Mouse (Mus musculus): ENCODE data around the gene Ino80. TPM values are rescaled to one million over a fixed set of nuclear protein-coding genes. Genes with fewer than 3 reads are reported as not detected.
"Not testable (repeated sequence)": the region's sequence is repeated elsewhere in the genome, so short reads cannot be mapped to it uniquely, and the experiment has no call there.

Ino80 gene
- polyA plus RNA-seq, 1 experiment from 2014 or later, result 3.6 TPM

DNA sequence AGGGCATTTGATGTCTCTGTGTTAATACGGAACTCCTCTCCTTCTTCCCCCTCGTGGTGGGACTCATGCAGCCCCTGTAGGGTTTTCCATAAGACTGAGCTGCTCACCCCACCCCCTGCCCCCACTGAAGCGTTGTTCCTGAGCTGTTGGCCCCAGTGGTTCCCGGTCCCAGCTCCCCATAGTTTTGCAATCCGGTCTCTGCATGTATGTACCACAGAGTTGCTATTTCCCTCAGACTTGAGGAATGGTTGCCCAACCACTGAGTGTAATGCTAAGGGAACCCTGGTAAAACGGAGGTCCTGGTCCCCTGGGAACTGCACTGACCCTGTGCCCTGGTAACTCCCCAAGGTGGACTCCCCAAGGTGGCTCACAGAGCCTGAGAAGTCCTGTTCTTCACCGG lies 31.0 kb upstream of the Ino80 start:
- not testable (repeated sequence) for H3K4me2 ChIP-seq (ENCODE audit: low read depth, low read length); H3K4me3 ChIP-seq (ENCODE audit: low read depth, low read length); H3K27me3 ChIP-seq (ENCODE audit: control insufficient read depth, insufficient read depth, low read length); H3K9ac ChIP-seq (replicated peaks; ENCODE audit: low read length); DNase-seq (ENCODE audit: low spot score); ATAC-seq (replicated peaks; ENCODE audit: insufficient number of reproducible peaks, low FRiP score, low TSS enrichment, low read depth); H3K4me1 ChIP-seq (ENCODE audit: control insufficient read depth, insufficient read depth, low read length); H3K27ac ChIP-seq (replicated peaks; ENCODE audit: low read depth, low read length); H3K36me3 ChIP-seq (replicated peaks; ENCODE audit: control insufficient read depth, insufficient read depth, low read depth, low read length); H3K9me3 ChIP-seq (replicated peaks; ENCODE audit: control insufficient read depth, low read length)
- 66% methylated on average over 7 of the region's 7 CpGs for WGBS

DNA sequence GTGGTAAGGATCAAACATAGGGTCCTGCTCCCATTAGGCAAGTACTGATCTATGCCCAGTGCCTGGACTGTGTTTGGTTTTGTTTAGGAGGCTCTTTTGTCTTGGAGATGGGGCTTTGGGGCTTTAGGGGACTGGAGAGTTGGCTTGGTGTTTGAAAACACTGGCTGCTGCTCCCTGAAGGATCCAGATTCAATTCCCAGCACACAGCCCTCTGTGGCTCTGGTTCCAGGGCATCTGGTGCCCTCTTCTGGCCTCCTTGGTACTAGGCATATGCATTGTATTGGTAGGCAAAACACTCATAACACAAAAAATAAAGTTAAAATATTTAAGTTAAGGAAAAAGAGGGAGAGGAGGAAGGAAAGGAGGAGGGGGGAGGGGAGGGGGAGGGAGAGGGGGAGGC lies 29.6 kb upstream of the Ino80 start:
- DNase-seq (ENCODE audit: low spot score), result no peak
- H3K36me3 ChIP-seq (replicated peaks; ENCODE audit: control insufficient read depth, insufficient read depth, low read depth, low read length), result no peaks in the 10 kb centered on the region
- no peaks in the 10 kb centered on the region for H3K9me3 ChIP-seq (replicated peaks; ENCODE audit: control insufficient read depth, low read length)
- no peak overlapping the region for H3K4me2 ChIP-seq (ENCODE audit: low read depth, low read length)
- H3K27ac ChIP-seq (replicated peaks; ENCODE audit: low read depth, low read length), result no peak overlapping the region
- H3K4me3 ChIP-seq (ENCODE audit: low read depth, low read length), result no peak overlapping the region
- no peaks in the 10 kb centered on the region for H3K27me3 ChIP-seq (ENCODE audit: control insufficient read depth, insufficient read depth, low read length)
- no peak for ATAC-seq (replicated peaks; ENCODE audit: insufficient number of reproducible peaks, low FRiP score, low TSS enrichment, low read depth)
- no peak overlapping the region for H3K9ac ChIP-seq (replicated peaks; ENCODE audit: low read length)
- no peaks in the 10 kb centered on the region for H3K4me1 ChIP-seq (ENCODE audit: control insufficient read depth, insufficient read depth, low read length)

DNA sequence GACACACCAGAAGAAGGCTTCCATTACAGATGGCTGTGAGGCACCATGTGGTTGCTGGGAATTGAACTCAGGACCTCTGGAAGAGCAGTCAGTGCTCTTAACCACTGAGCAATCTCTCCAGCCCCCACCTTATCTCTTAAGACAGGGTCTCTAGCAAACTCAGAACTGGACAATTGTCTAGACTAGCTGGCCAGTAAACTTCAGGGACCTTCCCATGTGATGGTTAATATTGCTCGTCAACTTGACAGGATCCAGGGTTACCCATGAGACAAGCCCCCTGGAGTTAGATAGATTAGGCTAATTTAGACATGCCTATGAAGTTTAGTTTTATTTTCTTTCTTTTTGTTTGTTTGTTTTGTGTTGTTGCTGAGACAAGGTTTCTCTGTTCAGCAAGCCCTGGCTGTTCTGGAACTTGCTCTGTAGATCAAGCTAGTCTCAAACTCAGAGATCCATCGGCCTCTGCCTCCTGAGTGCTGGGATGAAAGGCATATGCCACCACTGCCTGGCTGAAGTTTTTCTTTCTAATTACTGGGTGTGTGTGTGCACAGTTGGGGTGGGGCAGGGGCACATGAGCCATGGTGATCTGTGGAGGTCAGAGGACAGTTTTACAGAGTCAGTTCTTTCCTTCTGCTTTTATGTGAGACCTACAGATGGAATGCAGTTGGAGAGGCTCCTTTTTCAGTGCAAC lies 23.6 kb upstream of the Ino80 start:
- no peak for DNase-seq (ENCODE audit: low spot score)
- ATAC-seq (replicated peaks; ENCODE audit: insufficient number of reproducible peaks, low FRiP score, low TSS enrichment, low read depth), result no peak
- Histone ChIP-seq H3K27me3 (ENCODE audit: control insufficient read depth, insufficient read depth, low read length) (no peaks in the 10 kb centered on the region), H3K27ac (replicated peaks; ENCODE audit: low read depth, low read length) (no peak overlapping the region), H3K4me3 (ENCODE audit: low read depth, low read length) (no peak overlapping the region), H3K4me1 (ENCODE audit: control insufficient read depth, insufficient read depth, low read length) (no peaks in the 10 kb centered on the region), H3K4me2 (ENCODE audit: low read depth, low read length) (no peak overlapping the region), H3K9me3 (replicated peaks; ENCODE audit: control insufficient read depth, low read length) (no peaks in the 10 kb centered on the region), H3K36me3 (replicated peaks; ENCODE audit: control insufficient read depth, insufficient read depth, low read depth, low read length) (no peaks in the 10 kb centered on the region), H3K9ac (replicated peaks; ENCODE audit: low read length) (no peak overlapping the region)
- 83% methylated on average over 2 of the region's 2 CpGs for WGBS

DNA sequence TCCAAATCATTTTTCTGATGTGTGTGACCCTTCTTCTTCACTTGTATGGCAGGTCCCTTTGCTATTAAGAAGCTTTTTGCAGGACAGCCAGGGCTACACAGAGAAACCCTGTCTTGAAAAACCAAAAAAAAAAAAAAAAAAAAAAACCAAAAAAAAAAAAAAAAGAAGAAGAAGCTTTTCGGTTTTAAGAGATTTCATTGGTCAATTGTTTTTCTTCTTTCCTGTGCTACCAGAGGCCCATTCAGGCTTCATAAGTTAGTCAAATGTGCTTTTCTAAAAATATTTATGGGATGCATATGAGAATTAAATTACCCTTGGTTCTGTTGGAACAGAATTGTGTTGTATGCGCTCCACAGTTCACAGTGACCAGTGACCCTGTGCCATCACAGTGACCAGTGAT lies 21.4 kb upstream of the Ino80 start:
- no peaks in the 10 kb centered on the region for H3K36me3 ChIP-seq (replicated peaks; ENCODE audit: control insufficient read depth, insufficient read depth, low read depth, low read length)
- H3K9ac ChIP-seq (replicated peaks; ENCODE audit: low read length), result no peak overlapping the region
- ATAC-seq (replicated peaks; ENCODE audit: insufficient number of reproducible peaks, low FRiP score, low TSS enrichment, low read depth) (no peak), DNase-seq (ENCODE audit: low spot score) (no peak)
- WGBS, result 80% methylated on average over 2 of the region's 2 CpGs
- no peaks in the 10 kb centered on the region for H3K4me1 ChIP-seq (ENCODE audit: control insufficient read depth, insufficient read depth, low read length)
- no peaks in the 10 kb centered on the region for H3K27me3 ChIP-seq (ENCODE audit: control insufficient read depth, insufficient read depth, low read length)
- H3K27ac ChIP-seq (replicated peaks; ENCODE audit: low read depth, low read length), result no peak overlapping the region
- H3K4me3 ChIP-seq (ENCODE audit: low read depth, low read length), result no peak overlapping the region
- no peak overlapping the region for H3K4me2 ChIP-seq (ENCODE audit: low read depth, low read length)
- no peaks in the 10 kb centered on the region for H3K9me3 ChIP-seq (replicated peaks; ENCODE audit: control insufficient read depth, low read length)

DNA sequence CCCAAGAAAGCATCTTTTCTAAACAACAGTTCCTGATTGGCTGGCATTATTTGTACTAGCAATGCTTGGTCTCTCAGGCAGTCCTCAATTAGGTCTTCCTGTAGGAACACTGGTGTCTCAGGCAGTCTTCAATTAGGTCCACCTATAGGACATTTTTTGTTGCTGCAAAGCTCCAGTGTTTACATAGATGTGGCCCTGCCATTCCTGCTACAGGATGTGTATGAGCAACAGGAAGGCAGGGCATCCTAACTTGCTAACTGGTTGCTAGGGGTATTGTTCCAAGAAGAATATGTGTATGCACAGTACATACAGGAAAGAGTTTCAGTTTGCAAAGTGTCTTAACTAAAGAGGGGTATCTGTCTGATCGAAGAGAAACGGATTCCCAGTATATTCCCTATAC lies 18.6 kb upstream of the Ino80 start:
- no peaks in the 10 kb centered on the region for H3K27me3 ChIP-seq (ENCODE audit: control insufficient read depth, insufficient read depth, low read length)
- no peaks in the 10 kb centered on the region for H3K9me3 ChIP-seq (replicated peaks; ENCODE audit: control insufficient read depth, low read length)
- H3K4me2 ChIP-seq (ENCODE audit: low read depth, low read length), result no peak overlapping the region
- ATAC-seq (replicated peaks; ENCODE audit: insufficient number of reproducible peaks, low FRiP score, low TSS enrichment, low read depth), result no peak
- H3K9ac ChIP-seq (replicated peaks; ENCODE audit: low read length), result no peak overlapping the region
- no peaks in the 10 kb centered on the region for H3K36me3 ChIP-seq (replicated peaks; ENCODE audit: control insufficient read depth, insufficient read depth, low read depth, low read length)
- H3K4me1 ChIP-seq (ENCODE audit: control insufficient read depth, insufficient read depth, low read length), result no peaks in the 10 kb centered on the region
- H3K27ac ChIP-seq (replicated peaks; ENCODE audit: low read depth, low read length), result no peak overlapping the region
- H3K4me3 ChIP-seq (ENCODE audit: low read depth, low read length), result no peak overlapping the region
- DNase-seq (ENCODE audit: low spot score), result no peak
- 93% methylated on average over 2 of the region's 2 CpGs for WGBS

DNA sequence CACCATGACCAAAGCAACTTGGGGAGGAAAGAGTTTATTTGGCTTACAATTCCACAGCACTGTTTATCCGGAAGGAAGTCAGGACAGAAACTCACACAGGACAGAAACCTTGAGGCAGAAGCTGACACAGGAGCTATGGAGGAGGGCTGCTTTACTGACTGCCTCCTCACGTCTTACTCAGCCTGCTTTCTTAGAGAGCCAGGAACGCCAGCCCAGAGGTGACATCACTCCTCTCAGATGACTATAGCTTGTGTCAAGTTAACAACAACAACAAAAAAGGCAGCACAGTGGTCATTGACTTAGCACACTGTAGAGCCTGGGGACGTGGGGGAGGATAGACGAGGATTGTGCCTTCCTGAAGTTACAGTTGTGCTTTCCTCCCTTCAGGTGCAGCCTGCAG lies 14.5 kb upstream of the Ino80 start:
- H3K36me3 ChIP-seq (replicated peaks; ENCODE audit: control insufficient read depth, insufficient read depth, low read depth, low read length), result no peaks in the 10 kb centered on the region
- H3K27me3 ChIP-seq (ENCODE audit: control insufficient read depth, insufficient read depth, low read length), result no peaks in the 10 kb centered on the region
- WGBS, result 52% methylated on average over 5 of the region's 5 CpGs
- no peak overlapping the region for H3K27ac ChIP-seq (replicated peaks; ENCODE audit: low read depth, low read length)
- H3K9me3 ChIP-seq (replicated peaks; ENCODE audit: control insufficient read depth, low read length), result no peaks in the 10 kb centered on the region
- DNase-seq (ENCODE audit: low spot score) (no peak), ATAC-seq (replicated peaks; ENCODE audit: insufficient number of reproducible peaks, low FRiP score, low TSS enrichment, low read depth) (no peak)
- H3K9ac ChIP-seq (replicated peaks; ENCODE audit: low read length), result no peak overlapping the region
- no peak overlapping the region for H3K4me3 ChIP-seq (ENCODE audit: low read depth, low read length)
- no peaks in the 10 kb centered on the region for H3K4me1 ChIP-seq (ENCODE audit: control insufficient read depth, insufficient read depth, low read length)
- H3K4me2 ChIP-seq (ENCODE audit: low read depth, low read length), result no peak overlapping the region

DNA sequence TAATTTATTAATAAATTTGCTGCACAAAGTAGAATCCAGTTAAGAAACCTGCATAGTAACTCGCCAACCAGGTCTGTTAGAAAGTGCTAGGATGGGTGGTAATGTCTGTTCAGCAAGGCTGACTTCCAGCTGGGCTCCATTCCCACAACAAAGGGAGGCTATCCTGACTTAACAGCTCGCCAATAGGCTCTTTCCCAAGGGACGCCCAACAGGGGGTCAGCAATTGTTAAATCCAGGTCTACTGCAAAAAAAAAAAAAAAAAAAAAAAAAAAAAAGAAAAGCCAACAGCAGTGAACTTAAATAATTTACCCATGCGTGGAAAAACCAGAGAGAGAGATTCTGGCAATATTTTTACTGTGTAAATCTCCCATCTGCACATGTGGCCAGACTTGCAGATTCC lies 9.0 kb upstream of the Ino80 start:
- Histone ChIP-seq H3K9me3 (replicated peaks; ENCODE audit: control insufficient read depth, low read length) (no peaks in the 10 kb centered on the region), H3K9ac (replicated peaks; ENCODE audit: low read length) (no peak overlapping the region), H3K4me3 (ENCODE audit: low read depth, low read length) (no peak overlapping the region), H3K27me3 (ENCODE audit: control insufficient read depth, insufficient read depth, low read length) (no peaks in the 10 kb centered on the region), H3K4me1 (ENCODE audit: control insufficient read depth, insufficient read depth, low read length) (no peaks in the 10 kb centered on the region), H3K27ac (replicated peaks; ENCODE audit: low read depth, low read length) (no peak overlapping the region), H3K36me3 (replicated peaks; ENCODE audit: control insufficient read depth, insufficient read depth, low read depth, low read length) (no peaks in the 10 kb centered on the region), H3K4me2 (ENCODE audit: low read depth, low read length) (no peak overlapping the region)
- ATAC-seq (replicated peaks; ENCODE audit: insufficient number of reproducible peaks, low FRiP score, low TSS enrichment, low read depth) (no peak), DNase-seq (ENCODE audit: low spot score) (no peak)
- 12% methylated on average over 4 of the region's 4 CpGs for WGBS

DNA sequence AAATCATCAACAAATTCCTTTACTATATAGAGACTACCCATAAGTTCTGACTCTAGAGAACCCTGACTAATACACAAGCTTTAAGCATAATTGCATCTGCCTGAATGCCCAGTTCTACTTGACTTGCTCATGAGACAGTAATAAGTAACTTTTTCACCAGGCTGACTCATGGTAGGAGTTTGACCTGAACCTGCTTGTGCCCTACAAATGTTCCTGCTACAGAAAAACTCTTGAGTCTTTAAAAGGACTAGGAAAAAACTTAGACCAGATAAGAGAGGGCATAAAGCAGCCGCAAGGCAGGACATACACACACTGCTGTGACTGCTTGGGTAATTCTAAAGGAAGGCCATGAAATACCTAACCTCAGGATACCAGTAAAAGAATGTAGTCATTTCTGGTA lies 4.8 kb upstream of the Ino80 start:
- Histone ChIP-seq H3K9me3 (replicated peaks; ENCODE audit: control insufficient read depth, low read length) (no peaks in the 10 kb centered on the region), H3K27ac (replicated peaks; ENCODE audit: low read depth, low read length) (no peak overlapping the region), H3K36me3 (replicated peaks; ENCODE audit: control insufficient read depth, insufficient read depth, low read depth, low read length) (no peaks in the 10 kb centered on the region), H3K4me2 (ENCODE audit: low read depth, low read length) (no peak overlapping the region), H3K9ac (replicated peaks; ENCODE audit: low read length) (no peak overlapping the region), H3K4me1 (ENCODE audit: control insufficient read depth, insufficient read depth, low read length) (no peaks in the 10 kb centered on the region), H3K4me3 (ENCODE audit: low read depth, low read length) (no peak overlapping the region), H3K27me3 (ENCODE audit: control insufficient read depth, insufficient read depth, low read length) (no peaks in the 10 kb centered on the region)
- no peak for DNase-seq (ENCODE audit: low spot score)
- 100% methylated on average over 1 of the region's 1 CpGs for WGBS
- ATAC-seq (replicated peaks; ENCODE audit: insufficient number of reproducible peaks, low FRiP score, low TSS enrichment, low read depth), result no peak
